Mouse (Mus musculus) v-Abl transformed pro-B cells (cell line): Measurements from ENCODE around the gene Lrrc36.

Source experiments
- in situ Hi-C, 2 experiments: fragments of 400-800 bp; cut with MboI; formaldehyde crosslinking; loops; one replicate each; pipeline ENCODE4 v1.15.1; 2025; ENCODE audit not compliant: unreplicated experiment in 2 of 2

The Lrrc36 gene

DNA sequence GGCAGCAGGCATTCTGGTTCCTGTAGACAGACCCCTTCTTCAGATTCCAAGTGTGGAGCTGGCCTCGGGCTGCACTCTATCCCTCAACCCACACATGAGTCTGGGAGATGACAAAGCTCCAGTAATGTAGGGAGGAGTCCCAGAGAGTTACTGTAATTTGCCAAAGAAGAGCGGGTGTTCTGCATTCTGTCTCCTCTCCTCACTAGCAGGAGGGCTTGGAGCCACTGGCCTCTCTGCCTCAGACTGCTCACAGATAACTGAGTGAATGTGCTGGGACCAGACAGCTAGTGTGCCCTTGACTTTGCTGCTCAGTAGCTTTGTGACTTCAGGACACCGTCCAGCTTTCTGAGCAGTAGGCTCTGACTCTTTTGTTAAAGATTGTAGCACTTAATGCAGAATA, 64.4 kb downstream of the Lrrc36 start:
- in situ Hi-C loops: no loop called here

DNA sequence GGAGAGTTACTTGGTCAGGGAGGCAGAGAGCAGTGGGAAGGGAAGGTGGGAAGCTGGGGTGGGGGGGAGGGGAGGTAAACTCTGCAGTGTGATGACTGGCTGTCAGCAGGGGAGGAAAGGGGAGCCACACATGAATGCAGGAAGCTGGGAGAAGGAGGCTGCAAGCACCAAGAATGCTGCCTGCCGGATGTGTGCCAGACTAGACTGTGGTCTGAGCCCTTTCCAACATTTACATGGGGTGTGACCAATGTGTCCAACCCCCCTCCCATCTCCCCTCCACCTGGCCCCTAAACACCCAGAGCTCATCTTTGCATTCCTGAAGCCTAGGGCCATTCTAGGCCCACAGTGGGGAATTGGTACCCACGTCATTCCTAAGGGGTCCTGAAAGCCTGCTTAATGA, 67.6 kb downstream of the Lrrc36 start:
- in situ Hi-C loops: no loop called here

DNA sequence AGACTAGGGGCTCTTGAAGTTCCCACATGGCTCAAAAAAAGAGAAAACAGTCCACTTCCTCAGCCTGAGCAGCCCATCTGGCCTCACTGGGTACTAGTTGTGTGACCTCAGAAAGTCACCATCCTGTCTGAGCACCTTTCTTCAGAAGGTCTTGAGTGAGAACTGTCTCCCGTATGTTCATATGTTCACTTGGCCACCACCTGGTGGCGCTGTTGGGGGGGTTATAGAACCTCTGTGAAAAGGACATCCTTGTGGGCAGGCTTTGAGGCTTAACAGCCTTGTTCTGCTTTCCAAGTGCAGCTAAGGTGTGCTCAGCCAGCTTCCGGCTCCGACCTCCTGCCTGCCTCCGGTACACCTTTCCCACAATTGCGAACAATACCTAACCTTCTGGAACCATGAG, 68.1 kb downstream of the Lrrc36 start:
- in situ Hi-C loops: no loop called here

DNA sequence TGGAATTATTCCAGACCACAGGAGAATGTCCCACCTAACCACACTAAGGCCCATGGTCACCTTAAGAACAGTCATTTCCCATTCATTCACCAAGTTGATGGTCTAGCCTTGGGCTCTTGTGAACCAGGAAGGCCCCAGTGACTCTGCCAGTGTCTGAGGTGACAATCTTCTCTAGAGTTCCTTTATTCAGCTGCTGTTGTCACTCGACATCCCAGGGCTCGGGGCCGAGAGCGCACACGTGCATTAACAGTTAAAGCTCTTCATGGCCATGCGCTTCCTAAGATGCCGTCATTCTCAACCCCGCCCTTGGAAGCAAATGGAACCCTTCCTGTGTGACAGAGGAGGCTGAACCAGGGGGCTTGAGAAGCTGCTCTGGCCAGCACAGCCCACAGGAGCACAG, 68.8 kb downstream of the Lrrc36 start:
- in situ Hi-C loops: no loop called here

DNA sequence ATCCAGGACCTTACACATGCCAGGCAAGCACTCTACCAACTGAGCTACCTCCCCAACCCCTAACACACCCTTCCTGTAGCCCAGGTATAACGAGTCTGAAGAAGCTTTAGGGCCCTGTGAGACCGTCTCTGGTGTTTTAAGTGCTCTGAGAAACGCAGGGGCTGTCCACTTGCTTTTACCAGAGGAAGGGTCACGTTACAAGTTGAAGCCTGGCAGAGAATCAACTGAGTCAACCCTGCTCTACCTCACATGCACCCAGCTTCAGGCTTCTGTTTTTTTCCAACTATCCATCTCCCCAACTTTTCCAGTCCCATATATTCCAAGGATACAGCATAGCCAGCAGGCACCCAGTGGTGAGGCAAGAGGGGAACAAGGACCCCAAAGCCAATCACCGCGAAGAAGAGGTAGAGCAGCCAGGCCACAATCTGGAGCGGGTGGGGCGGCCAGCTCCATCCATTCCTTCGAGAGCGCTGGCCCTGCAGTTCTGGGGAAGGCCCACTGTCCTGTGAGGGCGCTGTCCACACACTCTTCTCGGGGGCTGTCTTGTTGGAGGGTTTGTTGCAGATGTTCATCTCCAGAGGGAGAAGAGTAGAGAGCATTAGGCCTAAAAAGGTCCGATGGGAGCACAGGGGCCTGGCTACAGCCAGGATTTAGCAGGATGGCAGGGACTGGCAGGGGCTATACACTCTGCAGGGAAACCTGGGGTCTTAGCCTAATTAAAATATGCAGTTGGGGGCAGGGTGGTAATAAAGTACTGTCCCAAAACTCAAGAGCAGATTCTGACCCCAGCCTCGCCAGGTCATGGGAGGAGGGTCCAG, 70.0 kb downstream of the Lrrc36 start:
- in situ Hi-C loops: no loop called here

DNA sequence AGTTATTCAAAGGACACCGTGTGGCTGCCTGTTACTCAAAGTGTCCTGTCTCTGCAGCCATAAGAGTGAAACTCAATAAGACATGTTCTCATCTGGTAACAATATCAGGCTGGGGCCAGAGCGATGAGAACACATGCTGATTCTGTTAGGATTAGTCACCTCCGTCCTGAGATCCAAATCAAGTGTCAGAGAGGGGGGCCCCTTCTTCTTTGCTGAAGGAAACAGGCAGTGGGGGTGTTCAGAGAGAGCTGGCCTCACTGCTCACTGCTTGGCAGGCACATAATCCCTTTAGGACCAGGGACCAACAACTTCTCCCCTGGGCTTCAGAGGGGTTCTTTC, 70.6 kb downstream of the Lrrc36 start:
- in situ Hi-C loops: no loop called here

GRCm38 (mm10) chr8:105484392-105484791, 71.0 kb downstream of the Lrrc36 start:
- in situ Hi-C loops: no loop called here

DNA sequence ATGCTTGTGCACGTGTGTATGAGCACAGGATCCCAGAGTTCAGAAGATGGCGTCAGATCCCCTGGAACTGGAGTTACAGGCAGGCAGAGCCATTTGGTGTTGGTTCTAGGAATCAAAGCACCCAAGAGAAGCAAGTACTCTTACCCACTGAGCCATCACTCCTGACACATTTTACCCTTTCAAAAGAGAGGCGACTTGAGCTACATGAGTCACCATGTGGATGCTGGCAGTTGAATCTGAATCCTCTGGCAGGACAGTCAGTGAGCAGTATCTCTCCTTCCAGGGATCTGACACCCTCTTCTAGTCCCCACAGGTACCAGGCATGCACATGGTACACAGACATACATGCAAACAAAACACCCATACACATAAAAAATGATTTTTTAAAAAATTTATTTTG, 74.7 kb downstream of the Lrrc36 start:
- in situ Hi-C loops: no loop called here

DNA sequence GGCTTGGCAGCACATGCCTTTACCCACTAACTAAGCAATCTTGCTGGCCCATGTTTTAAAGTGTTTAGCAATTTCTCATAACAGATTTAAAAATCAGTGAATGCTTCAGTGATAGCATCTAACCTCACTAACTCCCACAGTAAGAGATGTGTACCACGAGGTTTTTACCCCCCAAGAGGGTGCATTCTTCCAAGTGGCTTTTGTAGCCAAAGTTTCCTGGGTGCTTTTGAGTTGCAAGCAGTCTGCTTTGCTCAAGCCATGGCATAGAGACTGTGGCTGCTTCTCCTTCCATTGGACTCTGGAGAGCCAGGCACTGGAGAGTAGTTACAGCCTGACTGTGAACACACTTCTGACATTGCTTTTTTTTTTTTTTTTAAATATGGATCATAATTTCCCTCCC, 75.9 kb downstream of the Lrrc36 start:
- in situ Hi-C loops: no loop called here

DNA sequence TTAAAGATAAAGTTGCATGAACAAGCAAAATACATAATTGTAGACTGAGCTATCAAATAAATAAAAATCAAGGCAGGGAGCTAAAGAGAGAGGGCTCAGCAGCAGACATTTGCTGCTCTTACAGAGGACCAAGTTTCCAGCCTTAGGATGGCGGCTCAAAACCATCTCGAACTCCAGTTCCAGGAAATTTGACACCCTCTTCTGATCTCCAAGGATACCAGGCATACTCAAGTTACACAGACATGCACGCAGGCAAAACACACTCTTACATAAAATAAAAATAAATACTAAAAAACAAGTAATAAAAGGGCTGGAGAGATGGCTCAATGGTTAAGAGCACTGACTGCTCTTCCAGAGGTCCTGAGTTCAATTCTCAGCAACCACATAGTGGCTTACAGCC, 80.1 kb downstream of the Lrrc36 start:
- in situ Hi-C loops: no loop called here

DNA sequence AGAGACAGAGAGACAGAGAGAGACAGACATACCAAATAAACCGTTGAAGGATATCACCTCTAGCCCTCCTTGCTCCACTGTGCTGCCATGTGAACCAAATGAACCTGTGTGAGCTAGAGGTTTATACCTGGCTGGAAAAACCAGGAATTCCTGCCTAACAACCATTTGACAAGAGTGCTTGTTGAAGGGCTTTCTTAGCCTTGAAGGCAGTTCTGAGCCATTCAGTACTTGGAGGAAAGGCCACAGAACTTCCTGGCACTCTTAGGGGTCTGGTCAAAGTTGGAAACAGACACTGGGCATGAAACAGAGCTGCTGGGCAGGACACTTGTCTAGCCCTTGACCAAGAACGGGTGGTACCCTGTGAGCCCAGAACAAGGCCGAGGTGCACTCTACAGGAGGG, 81.2 kb downstream of the Lrrc36 start:
- in situ Hi-C loops: no loop called here

- in situ Hi-C loops: no loop called here
Measured at GRCm38 (mm10) chr8:105495350-105496302, 82.3 kb downstream of the Lrrc36 start.

DNA sequence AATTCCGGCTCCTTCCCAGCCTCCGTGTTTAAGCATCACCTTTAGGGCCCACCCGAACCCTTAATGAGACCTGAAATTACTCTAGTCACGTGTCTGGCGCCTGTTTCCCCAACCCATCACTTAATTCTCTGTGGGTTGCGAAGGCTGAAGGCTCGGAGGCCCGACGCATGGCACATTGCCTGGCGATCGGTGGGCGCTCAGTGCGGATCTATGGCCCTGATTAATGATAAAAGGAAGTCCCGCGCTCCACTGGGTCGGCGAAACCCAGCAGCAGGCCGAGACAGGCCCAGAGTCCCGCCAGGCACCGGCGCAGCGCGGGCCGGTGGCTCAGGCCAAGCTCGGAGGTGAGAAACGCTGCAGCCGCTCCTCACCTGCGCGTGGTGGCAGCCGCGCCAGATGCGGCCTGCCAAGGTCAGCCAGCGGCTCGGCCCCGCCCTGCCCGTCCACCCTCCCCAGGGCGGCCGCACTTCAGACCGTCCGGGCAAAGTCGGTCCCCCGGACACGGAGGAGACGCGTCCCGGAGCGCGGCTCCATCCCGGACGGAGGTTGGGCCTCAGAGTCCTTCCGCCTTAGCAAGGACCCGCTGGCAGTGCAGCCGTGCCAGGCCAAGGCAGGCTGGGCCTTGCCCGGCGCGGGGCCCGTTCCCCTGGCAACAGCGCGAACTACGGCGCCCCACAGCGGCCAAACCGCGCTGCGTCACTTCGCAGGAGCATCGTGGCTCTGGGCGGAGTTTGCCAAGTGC, 83.2 kb downstream of the Lrrc36 start, which contains the start of gene Zdhhc1:
Gene Zdhhc1, minus strand, starts transcription at position 464 of the 742 bp plus-strand sequence.
- in situ Hi-C loops: no loop called here

DNA sequence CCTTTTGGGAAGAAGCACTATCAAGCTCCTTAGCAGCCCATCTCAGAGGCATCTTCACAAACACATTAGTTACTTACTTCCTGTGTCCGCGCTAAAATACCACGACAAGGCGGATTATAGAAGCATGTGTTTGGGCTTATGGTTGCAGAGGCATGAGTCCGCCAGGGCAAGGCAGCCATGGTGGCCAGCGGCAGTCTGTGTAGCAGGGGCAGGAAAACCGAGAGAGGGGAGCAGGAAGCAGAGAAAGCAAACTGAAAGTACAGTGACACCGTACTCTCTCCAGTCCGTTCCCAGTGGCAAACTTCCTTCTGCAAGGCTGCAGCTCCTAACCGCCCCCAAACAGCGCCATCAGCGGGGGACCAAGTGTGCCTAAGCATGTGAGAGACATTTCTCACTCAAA, 86.4 kb downstream of the Lrrc36 start:
- in situ Hi-C loops: no loop called here

DNA sequence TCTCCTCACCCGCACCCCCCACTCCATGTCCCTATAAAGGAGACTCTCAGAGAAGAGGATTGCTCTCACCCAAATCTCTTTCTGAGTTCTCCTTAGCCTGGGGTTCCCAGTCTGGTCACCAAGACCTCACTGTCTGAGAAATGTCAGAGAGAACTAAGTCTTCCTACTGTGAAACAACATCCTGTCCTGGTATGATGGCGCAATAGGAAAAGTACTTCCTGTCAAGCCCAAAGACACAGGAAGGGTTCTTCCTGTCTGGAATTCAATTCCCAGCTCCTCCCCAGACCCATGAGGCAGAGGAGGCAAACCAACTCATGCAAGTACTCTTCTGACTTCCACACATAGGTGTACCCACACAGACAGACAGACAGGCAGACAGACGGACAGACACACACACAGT, 91.2 kb downstream of the Lrrc36 start:
- in situ Hi-C loops: no loop called here

DNA sequence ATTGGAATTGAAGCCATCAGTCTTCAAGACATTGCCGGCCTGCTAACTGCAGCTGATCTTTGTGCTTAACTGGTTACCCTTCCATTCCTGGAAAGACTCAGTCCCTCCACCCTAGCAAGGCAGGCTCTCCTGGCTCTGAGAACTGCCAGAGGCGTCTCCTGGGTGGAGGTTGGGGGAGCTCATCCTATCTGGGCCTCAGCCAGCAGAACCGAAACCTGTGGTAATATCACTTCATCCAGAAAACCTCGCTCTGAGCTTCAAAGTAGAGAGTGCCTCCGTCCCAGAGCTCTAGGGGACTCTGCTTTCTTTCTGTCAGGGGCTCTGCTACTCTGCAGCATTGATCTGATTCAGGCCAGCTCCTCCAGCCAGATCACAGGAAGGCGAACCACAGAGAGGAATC, 93.6 kb downstream of the Lrrc36 start:
- in situ Hi-C loops: no loop called here

GRCm38 (mm10) chr8:105508758-105509157, 95.4 kb downstream of the Lrrc36 start:
- in situ Hi-C loops: no loop called here

GRCm38 (mm10) chr8:105509997-105510735, 96.8 kb downstream of the Lrrc36 start:
- in situ Hi-C loops: no loop called here
